Mouse (Mus musculus) heart, postnatal 4 days (tissue): ENCODE results near the gene Mfap2. TPM values are rescaled to one million over a fixed set of nuclear protein-coding genes. Genes with fewer than 3 reads are reported as not detected.

Experiments used
- DNase-seq: peaks from one replicate; pipeline ENCODE4 v3.0.0; 2021
- total RNA-seq, 2 experiments: library from RNA; stranded (reverse); gene quantifications; 2 replicates each; pipeline ENCODE4 v1.2.3; 2021

The Mfap2 gene
- total RNA-seq, 2 experiments from 2014 or later = 63.0 to 65.1 TPM

- no peak for DNase-seq
Measured at GRCm38 (mm10) chr4:141030541-141031206, 20.5 kb downstream of the Mfap2 start.

GRCm38 (mm10) chr4:141031733-141032132, 21.5 kb downstream of the Mfap2 start:
- DNase-seq = peak; percentile 91

DNA sequence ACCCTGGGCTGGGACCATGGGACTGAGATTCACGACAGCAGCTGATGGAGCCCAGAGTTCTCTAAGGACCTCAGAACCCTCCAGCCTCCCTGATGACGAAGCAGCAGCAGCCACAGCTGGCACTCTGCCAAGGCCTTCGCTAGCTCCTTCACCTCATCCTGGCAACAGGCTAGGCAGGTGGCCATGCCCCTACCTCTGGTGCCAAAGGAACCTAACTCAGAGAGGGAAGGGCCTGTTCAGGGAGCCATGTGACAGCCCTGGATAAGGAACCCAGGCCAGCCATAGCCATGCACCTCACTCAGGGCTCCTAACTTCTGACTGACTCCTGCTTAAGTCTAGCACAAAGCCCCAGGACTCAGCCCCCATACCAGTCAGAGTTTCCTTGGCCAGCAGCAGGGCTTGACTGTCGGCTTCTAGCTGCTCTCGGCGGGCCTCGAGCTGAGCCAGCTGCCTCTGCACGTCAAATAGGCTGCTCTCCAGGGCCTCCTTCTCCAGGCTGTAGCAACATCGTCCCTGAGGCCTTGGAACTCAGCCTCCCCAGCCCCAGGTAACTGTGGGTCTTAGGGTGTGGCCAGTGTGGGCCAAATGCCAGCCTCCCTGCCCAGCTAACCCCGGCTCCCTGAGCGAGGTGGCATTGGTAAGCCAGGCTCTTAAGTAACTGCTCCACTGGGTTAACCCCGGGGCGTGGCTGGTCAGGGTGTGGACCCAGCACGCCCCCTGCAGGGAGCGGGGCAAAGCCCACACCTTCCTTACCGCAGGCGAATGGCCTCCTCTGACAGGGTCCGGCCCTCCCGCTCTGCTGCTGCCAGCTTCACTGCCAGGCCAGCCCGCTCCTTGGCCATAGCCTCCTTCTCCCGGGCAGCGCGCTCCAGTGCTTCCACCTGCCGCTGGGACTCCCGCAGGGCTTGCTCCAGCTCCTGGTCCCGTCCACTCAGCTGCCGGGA, 23.7 kb downstream of the Mfap2 start:
- no peak for DNase-seq

- DNase-seq = no peak
Measured at GRCm38 (mm10) chr4:141041117-141041516, 30.9 kb downstream of the Mfap2 start.

DNA sequence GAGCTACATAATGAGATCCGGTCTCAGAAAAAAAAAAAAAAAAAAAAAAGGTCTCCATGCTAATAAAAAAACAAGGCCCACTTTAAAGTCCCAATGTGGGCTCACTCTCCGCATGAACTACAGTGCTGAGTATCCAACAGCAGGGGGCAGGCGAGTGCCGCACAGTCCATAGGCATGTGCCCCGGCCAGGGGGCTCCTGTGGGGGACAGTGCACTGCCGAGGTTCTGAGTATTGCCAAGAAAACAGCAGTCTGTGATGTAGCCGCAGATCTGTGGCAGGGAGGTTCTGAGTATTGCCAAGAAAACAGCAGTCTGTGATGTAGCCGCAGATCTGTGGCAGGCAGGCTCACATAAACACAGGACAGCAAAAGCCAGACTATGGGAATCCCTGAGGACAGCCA, 34.6 kb downstream of the Mfap2 start:
- peak; percentile 76 for DNase-seq

GRCm38 (mm10) chr4:141048810-141049475, 38.7 kb downstream of the Mfap2 start:
- no peak for DNase-seq

DNA sequence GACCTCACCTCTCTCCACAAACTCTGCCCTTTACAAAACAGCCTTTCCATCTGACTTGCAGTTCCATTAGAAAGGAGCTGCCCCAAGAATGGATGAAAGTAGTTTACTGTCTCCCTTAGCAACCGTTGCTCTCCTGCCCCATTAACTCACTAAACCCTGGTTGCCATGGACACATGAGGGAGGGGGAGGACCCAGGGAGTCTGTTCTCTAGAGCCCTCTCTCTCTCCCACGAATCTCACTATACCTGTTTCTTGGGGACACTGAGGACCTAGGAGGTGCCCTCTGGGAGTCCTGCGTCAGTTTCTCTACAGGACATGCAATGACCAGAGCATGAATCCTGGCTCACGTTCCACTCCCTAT, 39.2 kb downstream of the Mfap2 start:
- DNase-seq = no peak

DNA sequence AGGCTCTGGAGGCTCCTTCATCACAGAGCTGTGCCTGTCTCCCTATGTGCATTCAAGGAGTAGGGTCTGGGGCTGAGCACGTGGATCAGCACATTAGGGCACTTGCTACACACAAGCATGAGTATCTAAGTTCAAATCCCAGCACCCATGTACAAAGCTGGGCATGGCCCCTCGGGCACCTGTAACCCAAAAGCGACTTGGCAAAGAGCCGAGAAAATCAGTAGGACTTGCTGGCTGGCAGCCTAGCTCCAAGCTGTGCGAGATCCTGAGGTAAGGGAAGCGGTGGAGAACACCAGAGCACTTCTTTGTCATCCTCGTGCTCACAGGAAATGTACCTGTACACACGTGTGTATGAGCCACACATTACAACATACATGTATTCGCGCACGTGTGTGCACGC, 42.2 kb downstream of the Mfap2 start:
- DNase-seq = no peak

DNA sequence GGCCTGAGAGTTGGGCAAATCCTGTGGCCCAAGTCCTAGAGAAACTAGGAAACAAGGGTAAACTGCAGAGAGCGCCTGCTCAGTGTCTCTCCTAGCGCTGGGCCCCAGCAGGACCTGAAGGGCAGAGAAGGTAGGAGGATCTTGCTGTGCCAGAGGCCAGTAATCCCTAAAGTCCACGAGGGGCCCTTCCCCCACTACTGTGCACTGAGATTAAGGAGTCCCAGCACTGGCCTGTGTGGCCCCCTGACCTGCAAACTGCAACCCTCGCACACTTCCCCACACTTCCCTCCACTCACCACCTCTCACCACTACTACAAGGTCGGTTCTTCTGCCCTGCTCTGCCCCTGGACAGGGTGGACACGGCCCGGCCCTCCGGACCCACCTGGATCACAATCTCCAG, 42.9 kb downstream of the Mfap2 start:
- DNase-seq = no peak

DNA sequence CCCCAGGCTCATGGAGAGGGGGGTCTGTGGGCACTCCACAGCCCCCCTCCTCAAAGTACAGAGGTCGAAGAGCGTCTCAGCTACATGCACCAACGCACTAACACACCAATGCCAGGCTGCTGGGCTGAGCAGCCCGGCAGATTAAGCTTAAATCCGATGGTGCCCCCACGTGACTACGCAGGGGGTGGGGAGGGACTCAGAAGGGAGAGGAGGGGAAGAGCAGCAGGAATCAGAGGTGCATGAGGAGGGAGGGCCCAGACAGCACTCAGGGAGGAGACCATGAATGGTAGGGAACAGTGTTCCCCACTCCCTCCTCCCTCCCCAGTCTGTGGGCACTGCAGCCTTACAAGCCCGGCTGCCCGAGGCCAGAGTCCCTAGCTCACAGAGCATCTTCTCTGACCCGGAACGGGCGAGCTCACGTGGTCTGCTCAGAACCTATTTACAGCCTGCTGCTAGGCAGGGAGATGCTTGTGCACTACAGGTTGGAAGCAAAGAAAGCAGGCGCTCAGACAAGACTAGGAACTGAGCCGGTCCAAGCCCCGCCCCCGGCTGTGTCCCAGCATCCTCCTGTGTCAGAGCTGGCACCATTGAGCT, 43.4 kb downstream of the Mfap2 start:
- DNase-seq = no peak

- DNase-seq = no peak
Measured at GRCm38 (mm10) chr4:141056970-141057369, 46.8 kb downstream of the Mfap2 start.

GRCm38 (mm10) chr4:141058835-141059234, 48.6 kb downstream of the Mfap2 start:
- DNase-seq = no peak

GRCm38 (mm10) chr4:141059616-141060425, 49.6 kb downstream of the Mfap2 start:
- DNase-seq = no peak

DNA sequence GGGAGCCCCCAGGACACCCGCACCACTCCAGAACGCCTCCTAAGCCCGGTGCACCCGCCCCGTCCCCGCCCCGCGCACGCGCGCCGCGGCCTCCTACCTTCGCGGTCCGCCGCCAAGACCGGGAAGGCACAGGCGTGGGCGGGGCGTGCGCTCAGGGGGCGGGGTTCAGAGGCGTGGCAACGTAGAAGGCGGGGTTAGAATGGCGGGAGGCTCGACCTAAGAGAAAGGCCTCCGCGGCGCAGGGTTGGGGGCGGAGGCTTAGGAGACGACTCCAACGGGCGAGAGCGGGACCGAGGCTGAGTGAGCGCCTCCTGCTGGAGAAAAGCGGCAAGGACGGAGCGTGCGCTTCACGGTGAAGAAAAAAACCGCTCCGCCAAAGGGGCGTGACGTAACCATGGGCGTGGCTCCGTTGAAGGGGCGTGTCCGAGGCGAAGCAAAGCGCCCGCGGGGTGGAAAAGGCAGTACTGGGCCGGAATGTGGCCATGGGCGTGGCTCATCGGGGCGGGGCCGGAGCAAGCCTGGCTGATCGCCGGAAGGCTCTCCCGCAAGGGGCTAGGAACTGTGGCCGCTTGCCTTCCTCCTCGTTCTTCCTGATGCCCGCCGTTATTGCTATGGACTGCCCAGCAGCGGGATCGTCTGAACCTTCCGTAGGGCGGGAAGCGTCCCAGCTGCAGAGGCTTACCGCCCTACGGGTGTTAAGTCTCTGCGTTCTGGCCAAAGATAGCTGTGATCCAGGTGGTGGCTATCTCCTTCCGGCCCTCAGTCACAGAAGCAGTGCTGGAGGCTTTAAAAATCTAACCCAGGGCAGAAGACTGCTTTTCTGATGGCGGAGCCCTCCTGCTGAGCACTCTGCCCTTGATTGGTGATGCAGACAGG, 50.4 kb downstream of the Mfap2 start, which contains the start of gene Crocc:
Gene Crocc (minus strand): TSS at position 125 of the 876 bp plus-strand sequence.
- DNase-seq = peak; percentile 100

GRCm38 (mm10) chr4:141064104-141064659, 54.0 kb downstream of the Mfap2 start:
- no peak for DNase-seq

- DNase-seq = peak; percentile 86
Measured at GRCm38 (mm10) chr4:141065123-141065522, 54.9 kb downstream of the Mfap2 start.
